Mouse (Mus musculus): ENCODE measurements around the gene Rassf8. TPM values are rescaled to one million over a fixed set of nuclear protein-coding genes. Genes with fewer than 3 reads are reported as not detected.

Gene Rassf8
- polyA plus RNA-seq, 1 experiment from 2014 or later, result 2.9 TPM

DNA sequence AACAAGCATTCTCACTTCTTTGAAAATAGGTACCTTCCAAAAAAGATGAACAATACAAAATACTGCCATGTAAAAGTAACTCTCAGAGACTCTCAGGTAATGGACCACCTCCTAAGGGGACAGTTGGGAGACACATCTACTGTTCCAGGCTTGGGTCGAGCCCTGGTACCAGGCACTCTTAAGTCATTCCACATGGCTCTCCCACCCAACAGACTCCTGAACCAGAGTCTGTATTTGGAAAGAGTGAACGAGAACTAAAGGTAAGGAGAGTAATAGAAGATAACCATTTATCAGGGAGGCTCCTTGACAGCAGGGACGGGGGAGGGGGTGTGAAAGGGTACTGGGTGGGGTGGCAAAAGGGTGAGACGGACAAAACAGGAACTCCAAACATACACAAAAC, 115.8 kb downstream of the Rassf8 start:
- H3K4me3 ChIP-seq, result peak overlapping the region; percentile 70
- no peaks in the 10 kb centered on the region for H3K36me3 ChIP-seq
- peaks cover 49% of the 10 kb centered on the region for H3K4me1 ChIP-seq (replicated peaks)
- DNase-seq (ENCODE audit: low spot score), result no peak
- peaks cover 80% of the 10 kb centered on the region for H3K27me3 ChIP-seq (ENCODE audit: insufficient read depth, poor library complexity, severe bottlenecking)
- no peak overlapping the region; the same call in 1 of the 2 replicates for H3K27ac ChIP-seq
- no peaks in the 10 kb centered on the region for H3K9me3 ChIP-seq
- 13% methylated on average over 4 of the region's 4 CpGs for WGBS

GRCm38 (mm10) chr6:145862739-145863064, 116.2 kb downstream of the Rassf8 start:
- under 1% methylated on average over 35 of the region's 35 CpGs for WGBS
- Histone ChIP-seq H3K4me3 (peak overlapping the region; percentile 70), H3K27ac (peak overlapping the region; percentile 83), H3K27me3 (ENCODE audit: insufficient read depth, poor library complexity, severe bottlenecking) (peaks cover 82% of the 10 kb centered on the region), H3K36me3 (no peaks in the 10 kb centered on the region), H3K4me1 (replicated peaks) (peaks cover 49% of the 10 kb centered on the region), H3K9me3 (no peaks in the 10 kb centered on the region)
- no peak for DNase-seq (ENCODE audit: low spot score)

- peak overlapping the region; percentile 70 for H3K4me3 ChIP-seq
- H3K27me3 ChIP-seq (ENCODE audit: insufficient read depth, poor library complexity, severe bottlenecking), result peaks cover 85% of the 10 kb centered on the region
- WGBS, result under 1% methylated on average over 105 of the region's 105 CpGs
- H3K27ac ChIP-seq, result peak overlapping the region; percentile 83
- peak; percentile 70 for DNase-seq (ENCODE audit: low spot score)
- peaks cover 49% of the 10 kb centered on the region for H3K4me1 ChIP-seq (replicated peaks)
- H3K36me3 ChIP-seq, result no peaks in the 10 kb centered on the region
- no peaks in the 10 kb centered on the region for H3K9me3 ChIP-seq
Measured at GRCm38 (mm10) chr6:145863065-145863971, 116.8 kb downstream of the Rassf8 start.

GRCm38 (mm10) chr6:145864171-145864570, 117.6 kb downstream of the Rassf8 start:
- H3K9me3 ChIP-seq, result no peaks in the 10 kb centered on the region
- no peak for DNase-seq (ENCODE audit: low spot score)
- 0 out of 2 replicates have a peak overlapping the region, but pooled peaks have one; percentile 83 for H3K27ac ChIP-seq
- 1% methylated on average over 8 of the region's 8 CpGs for WGBS
- H3K36me3 ChIP-seq, result no peaks in the 10 kb centered on the region
- peaks cover 89% of the 10 kb centered on the region for H3K27me3 ChIP-seq (ENCODE audit: insufficient read depth, poor library complexity, severe bottlenecking)
- peaks cover 49% of the 10 kb centered on the region for H3K4me1 ChIP-seq (replicated peaks)
- peak overlapping the region; percentile 70 for H3K4me3 ChIP-seq

GRCm38 (mm10) chr6:145865289-145865885, 118.8 kb downstream of the Rassf8 start, which contains the start of gene Bhlhe41:
Gene Bhlhe41 (minus strand): TSS chr6:145865558.
- Histone ChIP-seq H3K4me1 (replicated peaks) (peaks cover 49% of the 10 kb centered on the region), H3K27ac (peak within 1 kb of the TSS; percentile 81), H3K36me3 (no peaks in the 10 kb centered on the region), H3K4me3 (peak within 1 kb of the TSS; percentile 70), H3K27me3 (ENCODE audit: insufficient read depth, poor library complexity, severe bottlenecking) (peaks cover 94% of the 10 kb centered on the region), H3K9me3 (no peaks in the 10 kb centered on the region)
- peak; percentile 81 for DNase-seq (ENCODE audit: low spot score)
- 1% methylated on average over 57 of the region's 57 CpGs for WGBS

DNA sequence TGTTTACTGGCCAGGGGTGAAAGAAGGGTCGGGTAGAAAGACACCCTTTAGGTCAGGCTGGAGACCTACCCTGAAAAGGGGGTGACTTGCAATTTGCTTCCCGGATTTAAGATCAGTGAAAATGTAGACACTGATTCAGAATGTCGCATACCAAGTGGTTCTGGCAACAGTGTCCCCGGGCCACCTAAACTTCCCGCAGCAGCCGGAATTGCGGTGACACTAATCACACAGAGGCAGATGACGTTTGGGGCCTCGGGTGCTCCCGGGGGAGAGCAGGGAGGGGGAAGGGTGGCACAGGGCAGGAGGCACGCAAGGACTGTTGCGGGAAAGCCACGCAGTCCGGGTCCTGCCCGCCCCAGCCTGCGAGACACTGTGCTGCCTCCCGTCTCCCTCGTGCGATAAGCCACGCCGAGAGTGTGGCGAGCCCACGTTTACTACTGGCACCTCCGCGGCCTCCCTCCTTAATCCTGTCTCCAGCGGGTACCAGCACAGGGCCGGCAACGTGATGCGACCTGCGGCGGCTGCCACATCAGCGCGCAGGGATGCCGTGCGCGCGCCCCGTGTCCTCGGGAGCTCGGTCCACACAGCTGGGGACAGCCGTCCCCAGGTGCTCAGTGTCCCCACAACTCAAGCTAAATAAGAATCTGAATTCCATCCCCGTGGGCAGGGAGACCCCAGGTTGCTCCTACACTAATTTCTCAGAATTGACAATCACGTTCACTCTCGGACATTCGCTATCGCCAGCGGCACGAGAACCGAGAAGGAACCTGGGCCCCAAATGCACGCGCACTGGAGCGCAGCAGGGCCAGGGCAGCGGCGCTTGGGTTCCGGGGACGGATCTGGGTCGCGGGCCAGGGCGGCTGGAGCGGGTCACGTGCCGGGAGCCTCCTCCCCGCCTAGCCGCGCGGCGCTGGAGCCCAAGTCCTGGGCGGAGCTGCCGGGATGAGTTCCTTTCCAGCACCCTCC, 119.6 kb downstream of the Rassf8 start:
- Histone ChIP-seq H3K4me1 (replicated peaks) (peaks cover 49% of the 10 kb centered on the region), H3K27ac (peak overlapping the region; percentile 81), H3K36me3 (no peaks in the 10 kb centered on the region), H3K27me3 (ENCODE audit: insufficient read depth, poor library complexity, severe bottlenecking) (peaks cover 88% of the 10 kb centered on the region), H3K4me3 (peak overlapping the region; percentile 70), H3K9me3 (no peaks in the 10 kb centered on the region)
- DNase-seq (ENCODE audit: low spot score), result peak; percentile 69
- under 1% methylated on average over 69 of the region's 69 CpGs for WGBS

DNA sequence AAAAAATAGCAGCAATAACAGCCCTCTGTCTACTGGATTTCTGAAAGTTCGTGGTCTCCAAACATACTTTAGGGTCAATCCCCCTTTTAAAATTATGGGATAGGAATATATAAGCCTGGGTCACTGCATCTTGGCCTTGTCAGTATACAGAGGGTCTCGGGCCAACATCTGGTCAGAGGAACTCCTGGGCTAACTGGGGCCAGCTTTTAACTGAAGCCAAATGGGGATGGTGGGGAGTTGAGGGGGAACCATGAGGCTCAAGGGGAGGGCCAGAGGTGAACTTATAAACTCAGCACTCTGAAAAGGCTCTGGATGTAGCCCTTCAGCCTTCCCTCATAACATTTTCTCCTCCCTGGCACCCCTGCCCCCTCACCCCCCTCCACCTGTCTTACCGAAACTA, 120.6 kb downstream of the Rassf8 start:
- DNase-seq (ENCODE audit: low spot score), result no peak
- Histone ChIP-seq H3K4me1 (replicated peaks) (peaks cover 49% of the 10 kb centered on the region), H3K27ac (no peak overlapping the region), H3K4me3 (peak overlapping the region; percentile 70; the same call in 1 of the 2 replicates), H3K27me3 (ENCODE audit: insufficient read depth, poor library complexity, severe bottlenecking) (peaks cover 79% of the 10 kb centered on the region), H3K36me3 (no peaks in the 10 kb centered on the region), H3K9me3 (no peaks in the 10 kb centered on the region)
- WGBS, result 64% methylated on average over 3 of the region's 3 CpGs

Other genes with a start within 250 kb of the Rassf8 start
- 0.06 and 0.31 TPM in 2 replicates for gene Lmntd1, start 132.4 kb upstream of the Rassf8 start, polyA plus RNA-seq (2016; fragmentation: Nextera tagmentation; extraction: Ambion mirVana)
- not detected in 2 replicates for gene Tuba3b, start 131.0 kb upstream of the Rassf8 start, polyA plus RNA-seq (2016; fragmentation: Nextera tagmentation; extraction: Ambion mirVana)
- gene Bhlhe41, start 118.8 kb downstream of the Rassf8 start, polyA plus RNA-seq (2016; fragmentation: Nextera tagmentation; extraction: Ambion mirVana), result 1.2 TPM in 2 replicates
- 1.6 and 1.8 TPM in 2 replicates for gene Sspn, start 184.9 kb downstream of the Rassf8 start, polyA plus RNA-seq (2016; fragmentation: Nextera tagmentation; extraction: Ambion mirVana)